Mouse (Mus musculus) liver, embryonic 13.5 days (tissue): ENCODE measurements around the gene Tfam. TPM values are rescaled to one million over a fixed set of nuclear protein-coding genes. Genes with fewer than 3 reads are reported as not detected.
A peak's percentile ranks its signal among the peaks of the same experiment; 100 is the strongest.

ENCODE experiments used
- ATAC-seq: fragments of 200-750 bp; cut with Nextera tagmentation; 2 replicates; pipeline ENCODE4 v1.8.0; 2017; ENCODE audit warnings: low read depth, mild to moderate bottlenecking, moderate number of reproducible peaks, moderate library complexity
- DNase-seq: peaks from one replicate; pipeline ENCODE4 v3.0.0; 2022
- H3K27ac ChIP-seq: fragments of 300-500 bp; sonication (generic); 2 replicates; pipeline ENCODE4 v1.5.1; 2015; ENCODE audit warnings: moderate library complexity, mild to moderate bottlenecking, inconsistent platforms
- H3K27me3 ChIP-seq: fragments of 300-500 bp; sonication (generic); 2 replicates; pipeline ENCODE4 v1.6.1; 2015; ENCODE audit warnings: mild to moderate bottlenecking, inconsistent platforms
- H3K36me3 ChIP-seq: fragments of 300-500 bp; sonication (generic); 2 replicates; pipeline ENCODE4 v1.6.1; 2015; ENCODE audit warnings: mild to moderate bottlenecking, inconsistent platforms
- H3K4me1 ChIP-seq: fragments of 300-500 bp; sonication (generic); replicated peaks from 2 replicates; pipeline ENCODE4 v1.6.1; 2015; ENCODE audit warnings: inconsistent platforms
- H3K4me2 ChIP-seq: fragments of 300-500 bp; sonication (generic); 2 replicates; pipeline ENCODE4 v1.6.1; 2015; ENCODE audit warnings: inconsistent platforms, mild to moderate bottlenecking, moderate library complexity
- H3K4me3 ChIP-seq: fragments of 300-500 bp; sonication (generic); replicated peaks from 2 replicates; pipeline ENCODE4 v1.5.1; 2015; ENCODE audit warnings: mild to moderate bottlenecking, inconsistent platforms
- H3K9ac ChIP-seq: fragments of 300-500 bp; sonication (generic); 2 replicates; pipeline ENCODE4 v1.6.1; 2015; ENCODE audit warnings: mild to moderate bottlenecking, inconsistent platforms
- H3K9me3 ChIP-seq: fragments of 300-500 bp; sonication (generic); replicated peaks from 2 replicates; pipeline ENCODE4 v1.6.1; 2016; ENCODE audit warnings: inconsistent platforms
- whole genome bisulfite sequencing: fragments of 180-500 bp; shearing (Covaris S2); methylation state at CpG from one replicate; pipeline ENCODE4 v1.1.7; 2015; ENCODE audit not compliant: insufficient replicate concordance; 5-methylcytosine and 5-hydroxymethylcytosine counted together
- polyA plus RNA-seq: library from polyadenylated mRNA; unstranded; fragments of >200 nt; fragmentation: Nextera tagmentation; extraction: Ambion mirVana; gene quantifications from 2 replicates; pipeline ENCODE4 v1.2.1, GENCODE M21; 2015

The Tfam gene
- polyA plus RNA-seq, 1 experiment from 2014 or later, result 54.8 TPM

DNA sequence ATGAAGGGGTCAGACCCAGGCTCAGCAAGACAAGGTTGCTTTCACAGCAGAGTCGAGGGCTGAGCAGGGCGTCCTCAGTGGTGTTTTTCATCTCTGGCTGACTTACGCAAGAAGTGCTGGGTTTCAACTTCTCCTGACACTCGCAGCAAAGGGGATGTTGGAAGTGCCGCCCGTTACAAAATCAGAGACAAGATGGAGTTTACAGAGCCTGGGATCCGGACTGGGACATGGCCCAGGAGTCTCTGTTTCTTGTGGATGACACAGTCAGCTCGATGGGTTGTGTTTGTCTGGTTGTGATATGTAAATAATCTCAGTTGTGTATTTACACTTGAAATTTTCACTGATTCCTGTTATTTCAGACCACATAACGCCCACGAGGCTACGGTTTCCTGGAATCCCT lies 45.2 kb downstream of the Tfam start:
- no peaks in the 10 kb centered on the region for H3K9me3 ChIP-seq
- H3K9ac ChIP-seq, result no peak overlapping the region
- no peaks in the 10 kb centered on the region for H3K36me3 ChIP-seq
- DNase-seq (no peak), ATAC-seq (0 out of 2 replicates have a peak, but pooled peaks have one; percentile 26)
- H3K4me2 ChIP-seq, result no peak overlapping the region
- WGBS, result 47% methylated on average over 11 of the region's 11 CpGs
- no peaks in the 10 kb centered on the region for H3K4me1 ChIP-seq
- no peaks in the 10 kb centered on the region for H3K27me3 ChIP-seq
- H3K4me3 ChIP-seq, result no peak overlapping the region
- peak overlapping the region; percentile 23 for H3K27ac ChIP-seq

DNA sequence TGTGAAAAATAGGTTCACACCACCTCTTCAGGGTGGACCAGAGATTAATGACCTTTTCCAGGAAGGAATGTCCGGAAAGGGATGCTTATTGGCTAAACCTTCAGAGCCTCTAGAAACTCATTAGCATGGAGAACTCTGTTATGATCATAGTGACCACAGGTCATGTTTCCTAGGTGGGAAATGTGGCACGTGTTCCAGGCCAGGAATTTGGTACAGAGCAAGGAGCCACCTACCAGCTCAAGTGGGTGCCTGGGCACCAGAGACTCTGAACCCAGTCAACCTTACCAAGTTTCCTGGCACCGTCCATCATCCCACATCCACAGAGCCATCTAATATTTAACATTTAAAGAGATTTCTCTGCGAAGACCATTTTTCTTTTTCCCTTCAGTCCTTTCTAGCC lies 49.4 kb downstream of the Tfam start:
- Histone ChIP-seq H3K27ac (no peak overlapping the region), H3K9me3 (no peaks in the 10 kb centered on the region), H3K4me2 (no peak overlapping the region), H3K4me3 (no peak overlapping the region), H3K36me3 (no peaks in the 10 kb centered on the region), H3K9ac (no peak overlapping the region), H3K27me3 (no peaks in the 10 kb centered on the region), H3K4me1 (no peaks in the 10 kb centered on the region)
- ATAC-seq, result no peak
- DNase-seq, result no peak
- 72% methylated on average over 4 of the region's 4 CpGs for WGBS

DNA sequence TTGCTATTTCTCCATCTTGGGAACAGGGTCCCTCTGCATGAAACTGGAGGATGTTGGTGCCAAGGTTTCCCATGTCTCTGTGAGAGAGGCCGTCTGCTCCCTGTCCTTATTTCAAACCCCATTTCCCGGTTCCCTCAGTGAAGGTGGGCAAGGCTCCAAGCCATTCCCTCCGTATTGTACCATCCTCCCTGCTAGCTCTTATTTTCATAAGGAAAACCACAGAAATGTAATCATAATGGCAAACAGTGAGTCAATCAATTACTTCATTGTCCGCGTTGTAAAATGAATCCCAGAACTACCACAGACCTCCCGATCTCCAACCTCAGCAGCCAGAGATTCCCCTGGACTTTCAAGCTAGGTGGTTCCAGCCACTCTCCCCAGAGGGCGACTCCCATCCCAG lies 53.0 kb downstream of the Tfam start:
- 63% methylated on average over 7 of the region's 7 CpGs for WGBS
- ATAC-seq (no peak), DNase-seq (no peak)
- no peaks in the 10 kb centered on the region for H3K36me3 ChIP-seq
- no peak overlapping the region for H3K4me2 ChIP-seq
- no peak overlapping the region for H3K27ac ChIP-seq
- H3K4me3 ChIP-seq, result no peak overlapping the region
- peaks cover 5% of the 10 kb centered on the region; the same call in 1 of the 2 replicates for H3K4me1 ChIP-seq
- no peaks in the 10 kb centered on the region for H3K27me3 ChIP-seq
- no peaks in the 10 kb centered on the region; the same call in 1 of the 2 replicates for H3K9me3 ChIP-seq
- no peak overlapping the region for H3K9ac ChIP-seq

DNA sequence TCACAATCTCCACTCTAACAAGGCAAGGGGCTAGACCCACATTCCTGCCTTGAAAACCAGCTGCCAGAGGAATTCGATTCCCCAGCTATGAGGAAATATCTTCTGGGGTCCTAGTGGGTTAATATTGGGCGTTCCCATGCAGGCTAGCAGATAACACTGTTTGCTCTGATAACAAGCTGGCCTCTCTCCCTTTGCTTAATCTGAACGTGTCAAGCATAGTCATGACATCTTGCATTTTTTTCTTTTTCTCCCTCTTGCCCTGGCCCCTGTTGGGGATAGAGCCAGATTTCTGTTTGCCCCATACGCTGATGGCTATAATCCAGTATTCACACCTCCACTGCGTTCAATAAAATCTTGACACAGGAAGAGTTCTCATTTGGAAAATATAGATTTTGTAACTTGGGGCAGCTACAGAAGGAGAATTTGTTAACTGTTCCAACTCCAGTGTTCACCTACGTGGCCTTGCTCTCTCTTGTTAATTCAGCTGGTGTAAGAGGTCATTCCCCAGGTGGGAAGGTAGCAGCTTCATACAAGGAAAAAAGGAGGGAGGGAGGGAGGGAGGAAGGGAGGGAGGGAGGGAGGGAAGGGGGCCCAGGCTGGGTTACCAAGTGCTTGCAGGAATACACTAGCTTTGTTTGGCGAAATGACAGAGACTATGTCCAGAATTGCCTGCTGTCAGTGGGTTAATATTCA lies 54.6 kb downstream of the Tfam start:
- Histone ChIP-seq H3K4me1 (peaks cover 5% of the 10 kb centered on the region; the same call in 1 of the 2 replicates), H3K4me2 (no peak overlapping the region), H3K9ac (no peak overlapping the region), H3K4me3 (no peak overlapping the region), H3K27ac (no peak overlapping the region), H3K9me3 (no peaks in the 10 kb centered on the region; the same call in 1 of the 2 replicates), H3K27me3 (no peaks in the 10 kb centered on the region), H3K36me3 (no peaks in the 10 kb centered on the region)
- ATAC-seq (peak; percentile 66), DNase-seq (no peak)
- WGBS, result 36% methylated on average over 7 of the region's 7 CpGs

DNA sequence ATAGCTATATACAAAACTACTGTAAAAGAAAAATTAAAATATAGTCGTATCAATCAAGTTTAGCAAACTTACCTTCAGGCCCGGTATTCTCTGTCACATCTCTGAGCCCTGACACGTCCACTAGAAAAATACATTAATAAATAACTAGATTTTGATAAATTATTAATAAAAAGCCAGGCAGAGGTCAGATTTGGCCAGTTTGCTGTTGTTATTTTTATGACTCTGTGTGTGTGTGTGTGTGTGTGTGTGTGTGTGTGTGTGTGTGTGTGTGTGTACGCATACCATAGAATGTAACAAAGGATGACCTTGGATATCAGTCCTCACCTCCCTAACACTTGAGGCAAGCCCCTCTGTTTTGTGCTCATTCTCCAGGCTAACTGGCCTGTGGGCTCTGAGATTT lies 56.1 kb downstream of the Tfam start:
- Histone ChIP-seq H3K27ac (no peak overlapping the region), H3K27me3 (no peaks in the 10 kb centered on the region), H3K4me2 (no peak overlapping the region), H3K36me3 (no peaks in the 10 kb centered on the region), H3K9me3 (no peaks in the 10 kb centered on the region; the same call in 1 of the 2 replicates), H3K4me1 (peaks cover 5% of the 10 kb centered on the region; the same call in 1 of the 2 replicates), H3K9ac (no peak overlapping the region), H3K4me3 (no peak overlapping the region)
- 67% methylated on average over 4 of the region's 4 CpGs for WGBS
- ATAC-seq (no peak), DNase-seq (no peak)

DNA sequence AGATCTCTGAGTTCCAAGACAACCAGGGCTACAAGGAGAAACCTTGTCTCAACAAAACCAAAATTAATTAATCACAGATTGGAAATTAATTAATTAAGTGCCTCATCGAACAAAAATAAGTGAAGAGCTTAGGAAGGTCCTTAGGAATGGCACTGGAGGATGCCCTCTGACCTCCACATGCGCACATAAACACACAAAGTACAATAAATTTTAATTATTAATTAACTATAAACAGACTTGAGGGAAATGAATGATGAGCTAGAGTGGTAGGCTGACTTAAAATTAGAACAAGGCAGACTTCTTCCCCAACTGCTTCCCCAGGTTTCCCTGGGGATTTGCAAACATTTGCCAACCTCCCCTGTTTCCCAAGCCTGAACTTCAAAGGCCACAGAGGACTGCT lies 57.0 kb downstream of the Tfam start:
- no peak overlapping the region for H3K9ac ChIP-seq
- H3K27me3 ChIP-seq, result no peaks in the 10 kb centered on the region
- 48% methylated on average over 2 of the region's 2 CpGs for WGBS
- peaks cover 5% of the 10 kb centered on the region; the same call in 1 of the 2 replicates for H3K4me1 ChIP-seq
- no peak overlapping the region for H3K4me2 ChIP-seq
- no peak overlapping the region for H3K27ac ChIP-seq
- DNase-seq (no peak), ATAC-seq (no peak)
- no peak overlapping the region for H3K4me3 ChIP-seq
- no peaks in the 10 kb centered on the region for H3K36me3 ChIP-seq
- no peaks in the 10 kb centered on the region; the same call in 1 of the 2 replicates for H3K9me3 ChIP-seq

DNA sequence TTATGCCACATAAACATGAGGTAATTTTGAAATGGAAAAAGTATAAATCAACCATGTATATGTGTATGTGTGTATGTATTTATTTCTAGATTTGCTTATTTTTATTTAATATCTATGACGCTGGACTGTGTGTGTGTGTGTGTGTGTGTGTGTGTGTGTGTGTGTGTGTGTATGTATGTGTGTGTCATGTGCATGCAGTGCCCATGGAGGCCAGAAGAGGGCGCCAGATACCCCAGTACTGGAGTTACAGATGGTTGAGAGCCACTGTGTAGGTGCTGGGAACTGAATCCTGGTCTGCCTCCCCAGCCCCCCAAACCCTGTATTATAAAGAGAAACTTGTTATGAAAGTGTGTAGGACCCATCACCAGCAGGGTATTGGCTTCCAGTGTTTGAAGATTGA lies 58.0 kb downstream of the Tfam start:
- 44% methylated on average over 2 of the region's 2 CpGs for WGBS
- ATAC-seq, result no peak
- Histone ChIP-seq H3K4me3 (no peak overlapping the region), H3K27me3 (no peaks in the 10 kb centered on the region), H3K36me3 (no peaks in the 10 kb centered on the region), H3K9ac (no peak overlapping the region), H3K4me1 (peaks cover 5% of the 10 kb centered on the region; the same call in 1 of the 2 replicates), H3K4me2 (no peak overlapping the region), H3K27ac (no peak overlapping the region), H3K9me3 (no peaks in the 10 kb centered on the region; the same call in 1 of the 2 replicates)
- no peak for DNase-seq

DNA sequence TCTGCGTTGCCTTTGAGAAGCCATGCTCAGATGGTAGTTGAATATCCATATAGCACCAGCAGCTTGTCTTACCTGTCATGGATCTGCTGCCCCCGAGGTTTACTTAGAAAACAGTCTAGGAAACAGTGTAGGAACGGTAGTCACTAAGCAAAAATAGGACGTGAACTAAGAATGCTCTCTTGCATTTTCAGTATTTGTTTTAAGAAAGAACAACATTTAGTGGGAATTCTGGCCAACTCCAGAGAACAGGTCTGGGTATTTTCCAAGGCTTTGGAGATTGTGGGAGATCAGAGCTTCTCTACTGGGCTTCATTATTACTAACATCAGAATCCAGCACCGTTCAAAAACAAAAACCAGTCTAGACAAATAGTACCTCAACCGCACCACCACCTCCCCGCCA lies 60.9 kb downstream of the Tfam start:
- Histone ChIP-seq H3K4me2 (no peak overlapping the region), H3K27ac (no peak overlapping the region), H3K9ac (no peak overlapping the region), H3K36me3 (no peaks in the 10 kb centered on the region), H3K4me3 (no peak overlapping the region), H3K9me3 (no peaks in the 10 kb centered on the region; the same call in 1 of the 2 replicates), H3K27me3 (no peaks in the 10 kb centered on the region), H3K4me1 (no peaks in the 10 kb centered on the region)
- 70% methylated on average over 7 of the region's 7 CpGs for WGBS
- DNase-seq, result no peak
- no peak for ATAC-seq

DNA sequence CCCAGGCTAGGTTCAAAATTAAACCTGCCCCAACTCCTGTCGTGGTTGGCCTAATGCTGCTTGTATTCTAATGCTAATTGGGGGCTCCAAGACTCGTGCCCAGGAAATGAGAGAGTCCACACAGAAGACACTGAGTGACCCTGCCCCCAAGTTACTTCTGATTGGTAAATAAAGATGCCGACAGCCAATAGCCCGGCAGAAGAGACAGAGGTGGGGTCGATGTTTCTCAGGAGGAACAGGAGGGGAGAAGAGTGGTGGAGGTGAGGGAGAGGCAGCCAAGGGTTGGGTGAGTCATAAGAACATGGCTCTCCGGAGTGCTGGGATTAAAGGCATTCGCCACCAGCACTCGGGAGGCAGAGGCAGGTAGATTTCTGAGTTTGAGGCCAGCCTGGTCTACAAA lies 61.7 kb downstream of the Tfam start:
- ATAC-seq (no peak), DNase-seq (no peak)
- H3K9ac ChIP-seq, result no peak overlapping the region
- no peak overlapping the region for H3K27ac ChIP-seq
- WGBS, result 67% methylated on average over 8 of the region's 8 CpGs
- H3K4me1 ChIP-seq, result no peaks in the 10 kb centered on the region
- no peak overlapping the region for H3K4me2 ChIP-seq
- H3K9me3 ChIP-seq, result no peaks in the 10 kb centered on the region; the same call in 1 of the 2 replicates
- no peak overlapping the region for H3K4me3 ChIP-seq
- no peaks in the 10 kb centered on the region for H3K36me3 ChIP-seq
- no peaks in the 10 kb centered on the region for H3K27me3 ChIP-seq

Other genes starting within 250 kb of the Tfam start
- gene Bicc1, start 78.6 kb downstream of the Tfam start, polyA plus RNA-seq, result 2.6 and 3.0 TPM in 2 replicates
- 7.8 and 9.8 TPM in 2 replicates for gene Ube2d1, start 47.0 kb upstream of the Tfam start, polyA plus RNA-seq
- gene Cisd1, start 106.7 kb upstream of the Tfam start, polyA plus RNA-seq, result 101 and 103 TPM in 2 replicates
- gene Ipmk, start 109.5 kb upstream of the Tfam start, polyA plus RNA-seq, result 8.3 and 11.2 TPM in 2 replicates